Mouse (Mus musculus) brown adipose tissue, adult 24 weeks (tissue): Measurements from ENCODE around the gene Gadl1. TPM values are rescaled to one million over a fixed set of nuclear protein-coding genes. Genes with fewer than 3 reads are reported as not detected.

Source experiments
- H3K27ac ChIP-seq: fragments of 200-500 bp; replicated peaks from 2 replicates; pipeline ENCODE4 v1.5.1; 2012; ENCODE audit warnings: low read depth, mild to moderate bottlenecking, low read length
- H3K4me1 ChIP-seq: fragments of 200-500 bp; 2 replicates; pipeline ENCODE4 v1.6.1; 2012; ENCODE audit warnings: low read length, mixed read lengths; ENCODE audit not compliant: control insufficient read depth, insufficient read depth, insufficient read length
- H3K4me3 ChIP-seq: fragments of 200-500 bp; 2 replicates; pipeline ENCODE4 v1.5.1; 2012; ENCODE audit warnings: low read depth, mild to moderate bottlenecking, low read length, moderate library complexity; ENCODE audit not compliant: insufficient read depth
- polyA plus RNA-seq: library from polyadenylated mRNA; stranded (reverse); fragments of >200 nt; gene quantifications from 2 replicates; pipeline ENCODE4 v1.2.4, GENCODE M21; 2012; ENCODE audit not compliant: missing spikeins, insufficient read depth, insufficient read length

Gadl1 gene
- polyA plus RNA-seq, 1 experiment, result not detected

DNA sequence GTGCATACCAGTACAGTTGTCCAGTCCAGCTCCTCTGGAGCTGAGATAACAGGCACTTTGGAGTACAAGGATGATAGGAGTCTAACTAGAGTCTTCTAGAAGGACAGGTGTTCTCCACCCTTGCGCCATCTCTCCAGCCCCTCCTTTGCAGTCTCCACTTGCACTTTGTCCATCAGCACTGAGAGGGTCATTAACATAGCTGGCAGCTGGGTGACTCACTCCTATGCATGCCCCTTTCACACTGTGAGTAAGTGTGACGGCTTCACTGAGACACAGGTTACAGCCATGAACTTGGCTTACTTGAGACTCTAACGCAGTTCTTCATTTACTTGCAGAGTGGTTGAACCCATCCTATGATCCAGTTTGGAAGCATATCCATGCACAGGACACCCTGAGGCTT lies 10.5 kb downstream of the Gadl1 start:
- no peaks in the 10 kb centered on the region for H3K4me1 ChIP-seq
- no peak overlapping the region for H3K27ac ChIP-seq
- H3K4me3 ChIP-seq, result no peak overlapping the region

DNA sequence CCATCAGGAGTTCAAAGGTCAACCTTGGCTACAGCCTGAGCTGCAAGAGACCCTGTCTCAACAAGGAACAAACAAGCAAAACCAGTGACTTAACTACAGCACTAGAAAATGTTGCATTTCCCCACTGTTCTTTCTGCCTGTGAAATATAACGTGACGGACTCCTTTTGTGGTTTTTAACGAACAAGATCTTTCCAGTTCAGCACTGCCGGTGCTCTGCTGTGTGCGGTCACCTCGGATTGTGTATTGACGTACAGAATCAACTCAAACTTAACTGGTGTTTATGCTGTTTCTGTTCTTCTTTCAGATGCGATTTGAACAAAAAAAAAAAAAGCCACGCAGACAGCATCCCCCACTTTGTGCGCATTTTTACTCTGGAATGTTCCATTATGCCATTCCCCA lies 13.4 kb downstream of the Gadl1 start:
- Histone ChIP-seq H3K4me3 (no peak overlapping the region), H3K27ac (no peak overlapping the region), H3K4me1 (no peaks in the 10 kb centered on the region)

DNA sequence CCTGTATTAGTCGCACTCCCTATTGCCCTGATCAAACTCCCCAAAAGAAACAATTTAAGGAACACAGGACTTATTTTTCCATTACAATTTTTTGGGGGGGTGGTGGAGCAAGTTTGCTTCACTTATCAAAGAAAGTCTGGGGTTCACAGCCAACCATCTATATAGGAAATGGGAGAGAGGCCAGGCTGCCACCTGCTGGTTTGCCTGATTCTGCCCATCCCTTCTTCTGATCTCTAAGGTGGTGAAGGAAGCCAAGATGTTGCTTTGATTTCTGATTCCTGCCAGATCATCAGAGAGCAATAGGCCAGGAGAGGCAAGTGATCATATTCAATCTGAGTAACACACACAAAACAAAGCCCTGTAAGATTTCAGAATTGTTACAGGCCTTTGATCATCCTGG lies 14.8 kb downstream of the Gadl1 start:
- no peak overlapping the region for H3K4me3 ChIP-seq
- no peak overlapping the region for H3K27ac ChIP-seq
- H3K4me1 ChIP-seq, result no peaks in the 10 kb centered on the region

DNA sequence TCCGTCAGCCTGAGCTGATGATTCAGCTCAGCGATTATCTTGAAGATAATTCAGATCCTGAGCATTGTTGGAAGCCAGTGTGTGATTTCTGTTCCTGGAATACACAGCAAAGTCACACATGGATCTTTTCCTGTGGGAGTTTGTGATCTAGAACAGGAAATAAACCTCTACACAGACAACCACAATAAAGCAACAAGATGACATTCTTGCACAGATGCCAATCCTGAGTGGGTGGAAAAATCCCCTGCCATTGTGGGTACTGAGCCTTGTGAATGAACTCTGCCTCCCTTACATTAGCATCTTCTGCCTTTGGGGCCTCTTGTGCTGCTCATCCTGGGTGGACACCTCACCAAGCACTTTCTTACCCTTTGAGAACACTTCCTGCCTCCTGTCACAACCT lies 22.5 kb downstream of the Gadl1 start:
- H3K4me3 ChIP-seq, result no peak overlapping the region
- no peak overlapping the region for H3K27ac ChIP-seq
- no peaks in the 10 kb centered on the region for H3K4me1 ChIP-seq

DNA sequence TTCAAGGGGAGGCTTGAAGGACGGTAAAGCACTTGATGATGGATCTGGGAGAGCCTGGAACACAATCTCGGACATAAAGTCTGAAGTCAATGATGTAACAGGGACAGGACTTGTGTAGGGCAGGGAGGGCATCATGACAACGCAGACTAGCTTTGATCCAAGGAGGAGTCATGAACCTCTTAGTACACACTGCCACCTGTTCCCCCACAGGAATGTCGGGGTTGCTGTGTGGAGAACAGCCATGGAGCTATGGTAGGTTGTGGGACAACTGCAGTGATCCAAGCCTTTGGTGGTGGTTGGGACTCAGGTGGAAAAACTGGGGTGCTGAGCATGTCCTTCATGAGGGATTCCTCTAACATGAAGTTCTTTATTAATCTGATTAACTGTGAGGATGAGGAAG lies 23.5 kb downstream of the Gadl1 start:
- H3K4me3 ChIP-seq, result no peak overlapping the region
- no peaks in the 10 kb centered on the region for H3K4me1 ChIP-seq

DNA sequence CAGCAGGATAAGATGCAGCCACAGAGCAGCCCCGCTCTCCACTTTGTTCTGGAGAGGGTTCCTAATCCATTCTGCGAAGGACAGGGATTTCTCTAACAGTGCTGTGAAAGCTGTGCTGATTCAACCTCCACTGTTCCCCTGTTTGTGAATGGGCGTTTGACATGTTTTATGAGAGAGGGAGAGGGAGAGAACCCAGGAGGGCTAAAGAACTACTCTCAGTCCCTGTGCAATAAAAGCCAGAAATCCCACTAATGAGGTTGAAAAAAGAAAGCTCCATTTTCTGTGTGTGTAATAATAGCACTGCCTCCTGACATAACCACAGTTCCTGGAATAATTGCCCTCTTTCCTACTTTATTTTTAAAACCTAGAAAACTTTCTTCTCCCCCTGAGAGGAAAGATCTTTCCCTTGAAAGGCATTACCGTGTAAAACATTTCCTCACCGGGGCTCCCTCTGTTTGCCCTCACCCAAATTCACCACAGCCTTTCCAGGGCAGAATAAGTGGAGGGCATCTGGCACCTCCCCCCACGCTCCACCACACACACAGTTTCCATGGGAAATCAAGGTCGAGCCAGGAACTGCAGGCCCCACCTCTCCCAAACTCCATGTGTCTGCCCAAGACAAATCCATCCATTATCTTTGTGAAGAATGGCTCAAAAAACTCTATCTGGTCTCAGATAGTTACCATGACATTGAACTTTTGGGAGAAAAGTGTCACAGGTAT lies 24.1 kb downstream of the Gadl1 start:
- Histone ChIP-seq H3K4me1 (no peaks in the 10 kb centered on the region), H3K4me3 (no peak overlapping the region), H3K27ac (no peak overlapping the region)

More for the DNA sequence above, 23.5 kb downstream of the Gadl1 start:
- no peak overlapping the region for H3K27ac ChIP-seq

DNA sequence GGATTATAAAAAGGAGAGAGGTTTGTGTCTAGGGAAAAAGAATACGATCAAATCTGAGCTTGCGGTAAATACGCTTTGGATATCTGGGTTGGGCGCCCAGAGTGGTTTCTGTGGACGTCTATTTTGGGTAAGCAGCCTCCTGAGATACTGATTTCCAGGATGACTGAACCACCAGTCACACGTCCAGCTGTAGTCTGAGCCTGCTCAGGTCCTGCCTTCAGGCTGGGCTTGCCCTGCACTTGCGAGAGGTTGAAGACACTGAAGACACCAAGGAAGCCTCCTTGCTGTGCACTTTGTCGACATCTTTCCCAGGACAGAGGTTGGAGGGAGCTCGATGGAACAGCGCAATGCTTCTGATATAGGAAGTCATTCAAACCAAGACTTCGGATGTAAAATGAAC lies 25.0 kb downstream of the Gadl1 start:
- Histone ChIP-seq H3K4me1 (no peaks in the 10 kb centered on the region), H3K27ac (no peak overlapping the region)

DNA sequence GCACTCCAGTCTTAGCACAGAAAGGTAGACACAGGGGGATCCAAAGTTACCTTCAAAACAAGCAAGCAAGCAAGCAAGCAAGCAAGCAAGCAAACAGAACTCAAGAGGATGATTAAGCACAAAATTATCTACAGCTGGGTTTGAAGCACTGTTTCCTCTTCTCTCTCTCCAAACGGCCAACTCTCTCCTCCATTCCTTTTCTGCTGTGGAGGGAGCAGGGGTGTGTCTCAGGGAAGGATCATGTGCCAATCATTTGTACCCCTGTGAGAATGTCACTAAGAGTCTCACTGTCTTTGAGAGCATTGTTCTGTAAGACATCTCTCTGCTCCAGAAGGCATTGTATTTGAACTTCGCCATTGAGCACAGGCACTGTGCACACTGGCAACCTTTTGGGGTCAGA lies 27.1 kb downstream of the Gadl1 start:
- H3K4me3 ChIP-seq, result no peak overlapping the region
- no peak overlapping the region for H3K27ac ChIP-seq
- no peaks in the 10 kb centered on the region for H3K4me1 ChIP-seq

More for the DNA sequence above, 25.0 kb downstream of the Gadl1 start:
- no peak overlapping the region for H3K4me3 ChIP-seq

DNA sequence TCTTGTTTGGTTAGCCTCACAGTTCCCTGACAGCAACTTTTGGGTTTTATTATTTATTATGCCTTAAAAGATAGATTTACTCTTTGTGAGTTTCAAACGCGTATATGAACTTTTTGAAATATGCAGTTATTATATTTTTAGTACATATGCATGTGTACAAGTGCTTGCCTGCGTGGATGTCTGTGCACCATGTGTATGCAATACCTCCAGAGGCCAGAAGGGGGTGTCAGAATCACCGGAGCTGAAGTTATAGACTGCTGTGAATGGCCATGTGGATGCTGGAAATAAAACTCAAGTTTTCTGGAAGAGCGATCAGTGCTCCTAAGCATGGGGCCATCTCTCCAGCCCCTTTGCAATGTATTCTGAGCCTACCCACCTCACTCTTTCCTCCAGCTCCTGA lies 28.7 kb downstream of the Gadl1 start:
- no peaks in the 10 kb centered on the region for H3K4me1 ChIP-seq
- H3K4me3 ChIP-seq, result no peak overlapping the region
- H3K27ac ChIP-seq, result no peak overlapping the region

DNA sequence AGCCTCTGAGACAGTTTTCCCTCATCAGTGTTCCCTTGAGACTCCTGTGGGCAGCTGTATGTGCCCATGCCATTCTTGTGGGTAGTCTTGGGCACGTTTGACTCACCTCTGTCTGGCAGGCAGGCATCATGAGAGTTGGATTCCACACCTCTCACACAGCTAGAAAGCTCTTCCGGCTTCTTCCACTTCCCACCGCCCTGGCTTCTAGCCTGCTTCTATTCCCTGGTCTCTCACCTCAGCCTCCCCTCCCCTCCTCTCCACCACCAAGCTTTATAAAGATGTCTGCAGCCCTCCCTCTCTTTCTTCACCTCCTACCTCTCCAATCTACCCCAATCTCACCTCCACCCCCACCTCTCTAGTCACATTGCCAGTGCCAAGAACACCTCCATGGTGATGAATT lies 30.2 kb downstream of the Gadl1 start:
- Histone ChIP-seq H3K4me3 (no peak overlapping the region), H3K27ac (no peak overlapping the region), H3K4me1 (no peaks in the 10 kb centered on the region)

DNA sequence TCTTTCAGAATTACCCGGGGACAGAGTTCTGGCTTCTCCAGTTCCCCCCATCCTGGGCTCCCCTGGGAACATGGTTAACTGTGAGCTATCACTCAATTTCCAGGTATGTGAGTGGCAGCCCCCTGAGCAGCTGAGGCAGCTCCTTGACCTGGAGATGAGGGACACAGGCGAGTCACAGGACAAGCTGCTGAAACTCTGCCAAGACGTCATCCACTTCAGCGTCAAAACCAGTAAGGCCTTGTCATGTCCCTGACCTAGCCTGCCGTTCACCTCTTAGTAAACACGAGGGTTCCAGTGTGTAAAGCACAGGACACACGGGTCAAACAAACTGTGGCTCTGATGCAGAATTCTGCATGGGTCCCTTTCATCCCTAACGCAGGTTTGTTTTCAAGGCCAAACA lies 31.9 kb downstream of the Gadl1 start:
- Histone ChIP-seq H3K27ac (no peak overlapping the region), H3K4me3 (no peak overlapping the region)

DNA sequence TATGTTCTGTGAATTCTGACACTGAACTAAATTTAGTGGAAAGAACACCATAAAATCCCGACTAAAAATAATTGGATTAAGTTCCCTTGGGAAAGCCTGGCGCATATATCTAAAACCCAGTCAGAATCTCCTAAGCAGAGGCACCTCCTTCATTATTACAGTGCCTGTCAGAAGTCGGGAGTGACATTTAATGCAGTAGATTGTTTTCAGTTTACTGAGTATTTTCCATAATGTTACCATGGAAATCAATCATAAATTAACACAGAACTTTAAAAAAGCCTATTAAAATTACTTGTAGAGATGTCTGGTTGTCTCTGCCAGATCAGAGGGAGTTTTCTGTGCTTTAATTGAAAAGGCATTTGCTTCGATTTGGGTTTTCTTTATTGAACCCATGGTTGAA lies 33.2 kb downstream of the Gadl1 start:
- H3K4me3 ChIP-seq, result no peak overlapping the region
- no peaks in the 10 kb centered on the region for H3K4me1 ChIP-seq
- no peak overlapping the region for H3K27ac ChIP-seq

More for the DNA sequence above, 31.9 kb downstream of the Gadl1 start:
- H3K4me1 ChIP-seq, result no peaks in the 10 kb centered on the region

DNA sequence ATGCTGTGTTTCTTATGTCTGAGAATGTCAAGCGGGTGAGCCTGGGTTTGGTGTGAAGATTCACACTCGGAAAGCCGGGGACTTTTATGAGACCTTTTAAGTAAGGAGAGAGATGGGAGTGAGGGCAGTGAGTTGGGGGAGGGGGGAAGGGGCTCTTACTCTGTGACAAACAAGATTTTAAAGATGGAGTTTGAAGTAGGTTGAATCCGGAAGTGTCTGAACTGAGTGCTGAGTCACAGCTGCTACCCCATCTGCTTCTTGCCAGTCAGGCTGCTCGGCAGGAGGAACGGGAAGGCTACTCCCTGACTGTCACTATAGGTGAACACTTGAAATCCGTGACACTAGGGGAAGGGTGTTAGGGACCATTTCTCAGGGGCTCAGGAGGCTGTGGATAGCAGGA lies 33.7 kb downstream of the Gadl1 start:
- Histone ChIP-seq H3K4me1 (no peaks in the 10 kb centered on the region), H3K27ac (no peak overlapping the region), H3K4me3 (no peak overlapping the region)

DNA sequence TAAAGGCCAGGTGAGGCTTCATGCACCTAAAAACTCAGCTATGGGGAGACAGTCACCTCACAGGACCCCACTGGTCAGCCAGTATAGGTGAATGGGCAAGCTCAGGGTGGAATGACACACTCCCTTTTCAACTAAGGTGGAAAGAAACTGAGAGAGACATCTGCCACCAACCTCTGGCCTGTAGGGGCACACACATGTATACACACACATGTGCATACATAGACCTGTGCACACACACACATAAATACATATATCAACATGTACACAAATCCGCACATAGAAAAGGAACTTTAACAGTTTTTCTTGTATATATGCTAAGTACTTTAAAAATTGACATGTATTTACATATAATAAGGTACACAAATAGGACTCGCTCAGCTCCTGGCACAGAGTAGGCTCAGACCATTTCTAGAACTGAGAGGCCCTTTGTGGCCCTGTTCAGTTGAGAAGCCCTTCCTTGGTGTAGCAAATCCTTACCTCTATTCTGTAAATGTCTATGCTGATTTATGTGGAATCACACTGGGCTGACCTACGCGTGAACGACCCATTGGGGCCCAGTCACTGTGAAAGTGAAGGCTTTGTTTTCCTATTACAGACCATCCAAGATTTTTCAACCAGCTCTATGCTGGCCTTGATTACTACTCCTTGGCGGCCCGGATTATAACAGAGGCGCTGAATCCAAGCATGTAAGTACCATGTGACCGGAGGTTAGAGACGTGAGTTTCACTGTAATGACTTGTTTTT lies 34.5 kb downstream of the Gadl1 start:
- Histone ChIP-seq H3K27ac (no peak overlapping the region), H3K4me3 (no peak overlapping the region), H3K4me1 (no peaks in the 10 kb centered on the region)

DNA sequence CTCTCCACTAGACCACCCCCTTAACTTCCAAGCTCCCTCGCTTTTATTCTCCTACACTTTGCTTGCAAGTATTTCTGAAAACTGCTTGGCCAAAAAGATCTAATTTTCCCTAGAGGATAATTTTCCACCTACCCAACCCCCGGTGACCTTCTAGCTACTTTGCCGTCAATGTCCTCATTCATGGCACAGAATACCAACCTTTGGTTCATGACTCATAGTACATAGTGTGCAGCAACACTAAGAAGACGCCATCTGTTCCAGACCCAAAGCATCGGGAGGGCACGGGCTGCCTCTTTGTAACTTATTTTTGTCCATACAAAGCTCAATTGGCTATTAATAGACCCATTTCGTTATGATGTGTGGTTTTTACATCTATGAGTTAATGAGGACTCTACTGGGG lies 55.8 kb downstream of the Gadl1 start:
- Histone ChIP-seq H3K4me3 (no peak overlapping the region), H3K27ac (no peak overlapping the region), H3K4me1 (no peaks in the 10 kb centered on the region)

DNA sequence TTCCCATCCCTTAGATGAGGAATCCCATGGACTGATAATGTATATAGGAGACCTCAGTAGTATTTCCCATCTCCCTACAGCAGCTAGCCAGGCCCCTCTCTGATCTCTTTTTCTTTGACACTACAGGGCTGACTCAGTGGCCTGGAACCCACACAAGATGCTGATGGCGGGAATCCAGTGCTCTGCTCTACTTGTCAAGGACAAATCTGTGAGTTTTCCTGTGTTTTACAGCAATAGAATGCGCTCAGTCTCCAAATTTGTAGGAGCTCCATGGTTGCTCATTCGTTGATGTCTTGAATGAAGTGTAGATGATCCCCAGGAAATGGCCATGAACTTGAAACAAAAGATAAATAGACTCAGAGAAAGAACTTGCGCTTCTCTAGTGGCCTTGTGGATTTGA lies 56.9 kb downstream of the Gadl1 start:
- Histone ChIP-seq H3K4me3 (no peak overlapping the region), H3K27ac (no peak overlapping the region), H3K4me1 (no peaks in the 10 kb centered on the region)
